Mouse (Mus musculus): ENCODE data around the gene Nfkb1.

Nfkb1 gene

DNA sequence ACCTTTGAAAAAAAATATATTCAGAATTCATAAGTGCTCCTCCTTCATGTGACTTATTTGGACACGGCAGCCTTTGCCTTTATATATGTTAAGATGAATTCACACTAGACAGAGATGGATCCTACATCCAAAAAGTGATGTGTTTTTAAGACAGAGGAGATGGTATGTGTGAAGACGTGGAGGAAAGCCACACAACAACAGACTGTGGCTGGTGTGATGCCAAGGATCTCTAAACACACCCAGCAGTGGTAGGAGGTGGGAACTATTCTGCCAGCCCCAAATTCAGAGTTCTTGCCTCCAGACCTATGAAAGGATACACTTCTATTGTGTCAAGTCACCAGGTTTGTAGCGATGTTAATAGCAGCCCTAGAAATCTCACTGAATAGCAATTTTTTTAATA lies 24.3 kb downstream of the Nfkb1 start:
- no peak for DNase-seq

DNA sequence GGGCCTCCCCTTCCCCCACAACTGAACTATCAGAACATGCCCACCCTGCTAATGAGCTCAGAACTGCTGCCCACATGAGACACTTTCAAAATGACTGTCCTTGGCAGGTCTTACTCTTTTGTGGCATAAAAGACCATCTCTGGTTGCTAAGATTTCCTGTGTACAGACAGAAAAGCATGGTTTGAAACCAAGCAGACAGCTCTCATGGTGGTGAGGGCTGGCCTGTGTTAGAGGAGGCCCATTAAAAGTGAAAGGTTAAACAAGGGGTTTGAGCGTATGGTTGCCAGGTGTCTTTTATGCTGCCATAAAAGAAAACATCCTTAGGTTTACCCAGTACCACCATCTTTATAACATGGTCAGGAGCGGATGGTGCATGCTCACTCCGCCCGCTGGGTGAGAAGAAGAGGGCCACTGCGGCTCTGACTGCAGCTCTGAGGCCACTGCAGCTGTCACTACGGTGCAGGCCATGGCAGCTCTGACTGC lies 25.5 kb downstream of the Nfkb1 start:
- DNase-seq, result no peak

DNA sequence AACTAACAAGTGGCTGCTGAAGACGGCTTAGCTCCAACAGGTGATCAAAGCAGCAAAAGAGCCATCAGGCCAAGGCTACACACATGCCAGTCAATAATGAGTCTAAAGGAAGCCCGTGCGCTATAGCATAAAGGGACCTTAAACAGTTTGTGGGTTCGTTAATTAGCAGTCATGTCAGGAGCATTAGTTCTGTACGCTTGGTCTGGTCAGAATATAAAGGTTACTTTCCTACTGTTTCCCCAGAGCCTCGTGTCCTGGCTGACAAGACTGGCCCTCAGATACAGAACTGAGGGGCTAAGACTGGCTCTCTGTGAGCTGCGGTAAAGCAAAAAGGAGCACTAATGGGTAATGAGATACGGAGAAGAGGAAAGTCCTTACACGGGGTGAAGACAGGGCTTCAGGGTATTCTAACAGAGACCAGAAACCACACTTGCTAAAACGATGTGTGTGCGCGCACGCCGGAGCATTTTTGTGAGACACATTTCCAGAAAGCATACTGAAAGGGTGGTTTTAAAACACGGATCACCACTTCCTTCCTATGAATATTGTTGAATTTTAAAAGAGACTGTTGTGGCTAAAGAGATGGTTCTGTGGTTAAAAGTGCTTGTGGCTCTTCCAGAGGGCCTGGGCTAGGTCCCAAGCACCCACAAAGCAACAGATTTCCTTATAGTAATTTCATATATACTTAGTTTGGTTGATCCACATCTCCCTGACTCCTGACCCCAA lies 29.0 kb downstream of the Nfkb1 start:
- DNase-seq, result no peak

DNA sequence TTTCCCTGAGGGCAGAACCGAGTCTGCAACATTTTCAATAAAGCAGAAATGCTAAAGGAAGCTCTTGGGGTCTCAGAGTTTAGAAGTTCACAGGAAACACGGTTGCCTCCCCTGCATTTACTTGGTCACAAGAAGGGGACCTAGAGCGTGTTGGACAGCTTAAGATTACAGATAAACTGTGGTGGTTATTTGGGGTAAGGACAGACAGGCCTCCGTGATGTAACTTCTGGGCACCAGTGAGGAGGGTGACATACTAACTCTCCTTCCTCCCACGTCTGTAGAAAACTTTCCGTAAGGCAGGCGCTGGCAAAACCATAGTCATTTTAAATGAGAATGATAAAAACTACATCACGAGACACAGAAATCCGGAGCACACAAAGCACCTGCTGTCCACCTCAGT lies 29.6 kb downstream of the Nfkb1 start:
- no peak for DNase-seq

DNA sequence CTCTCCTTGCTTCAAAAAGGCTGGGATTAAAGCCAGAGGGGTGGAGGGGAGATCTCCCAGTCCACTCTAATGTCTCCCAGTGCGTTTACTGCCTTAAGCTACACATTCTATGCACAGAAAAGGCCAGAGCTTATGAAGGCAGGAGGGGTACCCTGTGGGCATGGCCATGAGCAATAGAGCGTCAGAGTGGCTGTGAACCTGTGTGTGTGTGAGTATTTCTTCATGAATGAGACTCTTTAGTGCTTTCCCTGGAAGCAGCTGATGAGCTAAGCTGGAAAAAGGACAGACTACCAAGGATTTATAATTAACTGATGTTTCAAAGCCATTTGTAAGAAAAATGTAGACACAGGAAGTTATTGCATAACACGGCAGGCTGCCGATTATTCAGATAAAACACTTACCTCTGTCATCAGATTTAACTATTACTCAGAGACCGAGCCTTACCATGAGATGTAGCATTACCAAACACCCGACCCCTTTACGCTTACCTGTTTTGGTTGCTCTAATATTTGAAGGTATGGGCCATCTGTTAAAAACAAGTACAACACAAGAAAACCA lies 32.7 kb downstream of the Nfkb1 start:
- no peak for DNase-seq

DNA sequence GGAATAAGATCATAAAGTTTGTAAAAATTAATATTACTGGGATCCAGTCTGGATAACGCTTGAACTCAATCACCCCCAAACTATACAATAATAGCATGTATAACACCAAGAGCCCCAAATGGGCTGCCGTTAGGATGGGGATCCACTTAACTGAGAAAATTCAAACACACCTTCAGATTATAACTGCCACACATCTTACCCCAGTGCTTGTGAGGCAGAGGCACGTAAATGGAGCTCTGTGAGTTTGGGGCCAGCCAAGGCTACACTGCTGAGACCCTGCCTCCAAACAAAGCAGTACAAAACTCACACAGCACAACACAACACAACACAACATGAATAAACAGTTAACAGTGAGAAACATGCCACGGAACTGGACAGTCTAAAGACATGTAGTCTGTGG lies 35.2 kb downstream of the Nfkb1 start:
- no peak for DNase-seq

DNA sequence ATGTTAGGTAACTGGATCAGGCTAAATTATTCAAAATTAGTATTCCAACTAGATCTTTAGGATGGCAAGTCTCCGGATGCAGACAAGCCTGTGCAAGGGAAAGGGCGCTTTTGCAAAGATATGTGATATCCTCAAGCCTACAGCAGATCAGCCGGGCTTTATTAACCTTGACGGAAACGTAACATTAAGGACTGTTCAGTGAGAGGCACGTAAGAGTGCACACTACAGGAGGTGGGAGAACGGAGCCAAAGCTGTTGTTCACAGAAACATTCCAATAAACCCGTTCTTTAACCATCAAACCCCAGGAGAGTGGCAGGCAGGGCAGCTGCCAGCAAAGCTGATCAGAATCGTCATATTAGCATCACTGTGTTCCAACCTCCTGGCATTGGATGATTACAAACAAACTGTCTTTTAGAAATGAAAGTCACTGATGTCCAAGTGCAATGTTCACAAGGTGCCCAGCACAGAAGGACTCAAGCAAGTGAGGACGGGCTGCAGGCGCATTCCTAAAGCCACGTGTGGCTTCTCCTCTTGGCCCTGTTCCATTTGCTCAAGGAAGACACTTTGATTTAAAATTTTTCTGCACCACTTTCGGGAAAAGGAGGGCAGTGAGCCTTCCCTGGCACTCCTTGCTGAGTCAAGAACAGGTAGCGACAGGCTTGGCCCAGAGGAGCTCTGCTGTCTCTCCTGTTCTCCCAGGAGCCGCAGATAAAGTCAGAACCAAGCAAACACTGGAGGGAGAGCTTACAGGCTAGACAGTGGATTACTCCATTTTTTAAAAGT lies 40.4 kb downstream of the Nfkb1 start:
- no peak for DNase-seq

DNA sequence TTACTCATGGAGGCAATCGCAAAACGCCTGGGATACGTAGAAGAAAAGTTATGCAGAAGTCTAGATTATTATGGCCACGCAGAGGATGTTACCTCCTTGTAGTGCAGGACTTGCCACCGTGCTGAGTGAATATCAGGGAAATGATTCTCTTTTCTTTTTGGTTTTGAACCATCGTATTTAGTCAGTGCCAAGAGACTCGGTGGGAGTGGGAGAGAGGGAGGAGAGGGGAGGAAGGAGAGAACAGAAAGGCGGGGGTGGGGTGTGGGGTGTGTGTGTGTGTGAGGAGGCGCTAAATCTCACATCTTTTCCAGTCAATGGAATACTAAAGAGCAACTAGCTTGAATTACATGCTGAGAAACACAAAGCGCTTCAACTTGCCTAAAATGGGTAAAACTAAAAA lies 41.5 kb downstream of the Nfkb1 start:
- no peak for DNase-seq

DNA sequence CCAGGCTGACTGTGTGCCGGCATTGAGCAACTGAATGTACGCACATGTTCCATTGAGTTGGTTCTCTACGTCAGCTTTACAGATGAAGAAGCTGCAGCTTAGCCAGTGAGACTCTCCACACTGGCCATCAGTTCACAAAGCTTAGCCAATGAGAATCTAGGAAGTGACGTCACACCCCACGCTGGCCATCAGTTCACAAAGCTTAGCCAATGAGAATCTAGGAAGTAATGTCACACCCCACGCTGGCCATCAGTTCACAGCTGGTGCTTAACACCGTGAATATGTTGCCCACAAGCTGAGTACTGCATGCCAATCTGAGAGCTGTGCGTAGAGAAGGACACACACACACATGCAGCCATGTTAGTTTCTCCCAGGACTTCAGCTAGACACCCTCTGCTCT lies 42.8 kb downstream of the Nfkb1 start:
- DNase-seq, result no peak

DNA sequence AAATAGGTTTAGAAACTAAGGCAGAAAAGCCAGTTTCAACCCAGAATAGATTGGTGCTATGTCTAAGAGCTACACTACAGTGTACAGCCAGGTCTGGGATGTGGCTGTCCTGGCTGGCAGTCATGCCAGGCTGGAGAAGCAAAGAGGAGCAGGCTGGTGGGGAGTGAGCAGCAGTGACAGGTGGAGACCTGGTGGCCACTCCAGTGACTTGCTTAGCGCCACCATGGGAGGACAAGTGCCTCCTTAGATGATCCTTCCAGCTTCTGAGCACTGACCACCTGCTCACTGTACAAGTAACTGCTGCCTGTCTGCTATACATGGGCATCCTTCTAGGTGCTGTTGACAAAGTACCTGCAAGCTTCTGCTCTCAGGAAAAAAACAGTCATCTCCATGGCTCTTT lies 44.7 kb downstream of the Nfkb1 start:
- DNase-seq, result no peak

DNA sequence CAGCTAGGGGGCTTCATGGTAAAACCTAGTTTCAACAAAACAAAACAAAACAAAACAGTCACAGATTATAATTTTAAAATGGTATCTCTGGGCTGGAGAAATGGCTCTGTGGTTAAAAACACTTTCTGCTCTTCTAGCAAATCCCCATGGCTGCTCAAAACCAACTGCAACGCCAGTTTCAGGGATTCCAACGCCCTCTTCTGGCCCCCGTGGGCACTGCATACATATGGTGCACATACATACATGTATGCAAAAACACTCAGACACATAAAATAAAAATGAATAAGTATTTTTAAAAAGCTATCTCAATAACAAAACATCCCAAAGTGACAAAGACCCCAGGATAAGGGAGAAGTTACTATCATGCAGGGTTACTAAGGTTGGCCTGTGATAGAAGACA lies 46.4 kb downstream of the Nfkb1 start:
- DNase-seq, result no peak

DNA sequence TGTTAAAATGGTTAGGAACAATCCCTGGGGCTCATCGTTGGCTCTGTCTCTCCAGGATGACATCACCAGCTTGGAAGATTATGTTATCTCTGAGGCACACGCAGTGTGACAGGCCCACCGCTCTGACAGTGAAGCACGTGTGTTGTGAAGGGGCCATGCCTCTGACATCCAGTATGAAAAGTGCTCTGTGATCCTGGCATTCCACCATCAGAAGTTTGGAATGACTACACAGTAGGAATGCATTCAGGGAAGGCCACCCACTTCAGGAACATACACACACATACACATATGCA lies 49.8 kb downstream of the Nfkb1 start:
- no peak for DNase-seq

DNA sequence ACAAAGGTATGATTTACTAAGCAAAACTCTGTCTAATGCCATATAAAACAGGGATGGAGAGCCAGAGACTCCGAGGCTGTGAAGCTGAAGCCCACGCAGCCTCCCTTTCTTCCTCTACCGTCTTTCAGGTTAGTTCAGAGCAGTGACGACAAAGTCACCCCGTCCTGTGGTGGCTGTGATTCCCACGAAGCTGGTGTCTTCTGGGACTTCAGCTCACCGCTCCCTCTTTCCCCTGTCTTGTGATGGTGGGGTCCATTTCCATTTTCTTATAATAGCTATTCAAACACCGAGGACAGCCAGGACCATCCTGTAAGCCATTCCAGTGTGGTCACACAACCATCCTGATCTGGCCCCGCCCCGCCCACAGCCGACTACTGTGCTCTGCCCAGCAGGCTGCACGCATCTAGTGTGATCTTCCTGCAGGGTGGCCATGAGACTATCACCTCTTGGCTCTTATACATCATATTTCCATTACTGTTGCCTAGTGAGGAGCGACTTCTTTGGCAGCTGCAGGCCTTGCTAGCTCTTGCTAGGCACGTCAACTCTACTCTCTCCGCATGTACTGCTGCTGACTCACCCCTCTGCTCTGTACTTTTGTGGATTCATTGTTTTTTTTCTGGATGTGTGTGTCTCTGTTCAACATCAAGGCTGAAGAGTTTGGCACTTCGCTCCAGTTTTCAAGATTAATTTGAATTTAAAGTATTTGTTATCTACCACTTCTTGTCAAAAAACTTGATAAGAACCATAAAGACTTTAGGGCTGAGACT lies 50.3 kb downstream of the Nfkb1 start:
- DNase-seq, result no peak

DNA sequence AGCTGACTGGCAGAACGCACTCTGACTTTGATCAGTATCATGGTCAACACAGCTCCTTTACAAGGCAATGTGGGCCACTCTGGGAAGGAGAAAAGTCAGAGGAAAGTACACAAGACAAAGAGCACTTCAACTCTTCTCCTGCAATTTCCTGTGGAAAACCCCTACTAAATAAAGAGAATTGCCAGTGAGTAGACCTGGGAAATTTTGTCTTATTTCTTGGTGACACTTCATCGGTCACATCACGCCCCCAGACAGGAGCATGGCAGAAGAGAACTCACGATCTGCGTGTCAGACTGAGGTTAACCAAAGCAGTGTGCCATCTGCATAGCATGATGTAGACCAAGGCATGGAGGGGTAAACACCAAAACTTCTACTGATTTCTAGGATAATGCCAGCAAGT lies 51.1 kb downstream of the Nfkb1 start:
- DNase-seq, result no peak

DNA sequence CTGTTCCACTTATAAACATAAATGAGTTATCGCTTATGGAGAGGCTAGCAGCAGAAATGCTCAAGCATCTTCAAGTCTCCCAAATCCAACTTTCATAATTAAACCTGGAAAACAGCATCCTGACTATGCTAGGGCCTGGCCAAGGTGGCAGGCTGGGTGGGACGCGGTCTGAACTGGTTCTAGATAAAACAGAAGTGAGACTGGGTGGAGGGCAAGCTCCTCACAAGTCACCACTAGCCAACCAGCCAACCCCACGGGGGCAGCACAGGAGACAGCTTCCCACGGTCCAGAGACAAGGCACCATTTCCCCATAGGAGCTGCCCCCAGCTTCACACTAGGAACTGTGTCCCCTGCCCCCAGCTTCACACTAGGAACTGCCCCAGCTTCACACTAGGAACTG lies 53.8 kb downstream of the Nfkb1 start:
- DNase-seq, result no peak

DNA sequence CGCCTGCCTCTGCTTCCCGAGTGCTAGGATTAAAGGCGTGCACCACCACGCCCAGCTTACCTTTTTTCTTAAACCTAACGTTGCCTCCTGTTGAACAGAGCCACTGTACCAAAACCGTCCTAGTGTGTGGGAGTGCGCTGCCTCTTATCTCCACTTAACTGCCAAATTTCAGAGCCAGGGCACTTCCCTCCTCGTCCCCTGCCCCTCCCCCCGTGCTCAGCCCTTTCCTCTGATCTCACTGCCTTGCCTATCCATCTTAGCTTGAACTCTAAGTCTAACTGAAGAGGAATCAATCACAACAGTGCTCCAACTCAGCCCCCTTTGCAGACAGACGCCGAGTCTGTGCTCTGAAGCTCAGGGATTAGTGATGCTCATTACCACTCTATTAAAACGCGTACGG lies 54.9 kb downstream of the Nfkb1 start:
- peak; percentile 30 for DNase-seq

DNA sequence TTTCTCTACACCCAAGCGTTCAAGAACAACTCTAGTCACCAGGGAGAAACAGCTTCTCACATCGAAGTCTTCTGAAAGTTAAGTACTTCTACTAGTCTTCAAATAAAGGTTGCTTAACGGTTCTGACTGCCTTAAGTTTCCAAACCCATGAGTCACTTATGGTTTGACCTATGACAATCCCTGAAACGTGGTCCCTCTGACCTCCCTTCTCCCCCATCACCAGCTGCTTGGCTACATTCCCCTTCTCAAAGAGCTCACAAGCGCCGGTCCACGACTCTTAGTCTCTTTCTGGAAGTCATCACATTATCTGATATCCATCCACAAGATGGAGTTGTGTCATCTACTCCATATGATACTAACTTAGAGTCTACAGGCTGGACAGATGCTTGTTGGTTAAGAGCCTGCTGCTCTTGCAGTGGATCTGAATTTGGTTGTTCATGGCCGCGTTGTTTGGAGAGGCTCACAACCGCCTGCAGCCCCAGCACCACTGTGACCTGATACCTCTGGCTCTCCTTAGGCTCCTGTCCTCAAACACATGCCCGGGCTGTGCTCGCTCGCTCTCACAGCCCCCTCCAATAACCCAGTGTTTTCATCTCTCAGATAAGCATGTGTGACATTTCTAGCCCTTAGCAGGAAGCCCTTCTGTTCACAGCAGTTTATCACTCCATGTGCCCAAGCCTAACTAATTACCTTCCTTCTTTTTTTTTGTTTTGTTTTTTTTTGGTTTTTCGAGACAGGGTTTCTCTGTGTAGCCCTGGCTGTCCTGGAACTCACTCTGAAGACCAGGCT lies 55.5 kb downstream of the Nfkb1 start:
- no peak for DNase-seq

DNA sequence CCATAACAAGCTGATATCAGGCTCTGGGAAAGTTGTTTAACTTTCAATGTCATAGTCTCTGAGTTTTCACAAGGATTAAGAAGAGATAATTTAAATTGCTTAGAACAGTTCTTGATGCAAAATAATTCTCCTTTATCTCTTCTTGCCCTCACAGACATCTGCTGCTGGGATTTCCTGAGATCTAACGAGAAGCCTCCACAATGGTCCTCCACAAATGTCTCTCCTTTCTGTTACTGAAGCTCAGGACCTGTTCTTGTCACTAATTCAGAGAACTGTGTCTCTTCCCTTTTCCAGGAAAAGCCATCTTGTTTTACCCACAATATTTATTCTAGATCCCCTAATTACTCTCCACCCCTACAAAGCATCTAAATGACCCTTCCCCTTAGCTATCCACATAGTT lies 56.3 kb downstream of the Nfkb1 start:
- DNase-seq, result no peak

DNA sequence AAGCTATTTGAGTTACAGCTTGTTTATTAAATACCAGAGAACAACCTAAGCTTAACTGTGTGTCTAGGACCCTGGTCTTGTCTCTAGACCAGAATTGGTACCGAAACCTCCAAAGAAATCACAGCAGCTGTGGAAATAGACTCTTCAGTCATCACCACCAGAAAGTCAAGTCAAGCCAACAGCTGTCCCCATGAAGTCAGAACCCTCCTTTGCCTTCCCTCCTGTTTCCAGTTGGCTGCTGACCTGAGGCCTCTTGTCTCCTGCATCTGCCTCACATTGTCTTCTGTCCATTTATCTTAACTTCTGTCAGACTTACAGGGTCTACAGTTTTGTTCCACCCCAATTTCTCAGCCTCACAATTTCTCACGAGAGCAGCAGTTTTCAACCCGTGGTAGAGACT lies 57.1 kb downstream of the Nfkb1 start:
- DNase-seq, result no peak

DNA sequence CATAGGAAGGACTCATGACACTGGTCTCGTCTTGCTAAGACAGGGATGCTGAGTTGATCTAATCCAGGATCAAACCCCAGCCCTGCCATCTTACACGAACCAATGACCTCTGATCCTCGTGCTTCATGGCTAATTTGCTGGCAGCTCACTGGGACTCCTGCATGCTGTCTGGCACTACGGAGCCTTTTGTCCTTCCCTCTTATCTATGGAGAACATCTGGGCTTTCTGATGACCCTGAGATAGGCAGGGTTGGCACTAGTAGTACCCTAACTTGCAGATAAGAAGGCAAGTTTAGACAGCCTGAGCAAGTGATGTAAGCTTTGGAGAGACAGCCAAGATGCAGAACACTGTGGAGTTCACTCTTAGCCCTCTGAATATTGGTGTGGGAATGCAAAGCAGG lies 59.5 kb downstream of the Nfkb1 start:
- peak; percentile 36 for DNase-seq

DNA sequence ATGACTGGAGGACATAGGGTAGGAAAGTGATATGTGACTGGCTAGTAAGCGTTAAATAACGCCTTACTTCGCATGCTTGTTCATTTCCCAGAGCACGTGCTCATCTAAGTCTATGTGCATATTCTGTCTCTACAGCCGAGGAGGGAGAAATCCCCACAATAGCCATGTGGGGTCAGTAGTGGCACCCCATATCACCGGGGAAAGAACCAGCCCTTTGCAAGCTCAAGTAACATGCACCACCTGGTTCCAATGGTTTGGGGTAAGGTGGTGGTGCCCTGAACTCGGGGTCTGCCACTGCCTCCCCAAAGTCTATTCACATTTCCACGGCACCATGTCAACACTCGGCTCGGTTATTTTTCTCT lies 60.3 kb downstream of the Nfkb1 start:
- peak; percentile 42 for DNase-seq

DNA sequence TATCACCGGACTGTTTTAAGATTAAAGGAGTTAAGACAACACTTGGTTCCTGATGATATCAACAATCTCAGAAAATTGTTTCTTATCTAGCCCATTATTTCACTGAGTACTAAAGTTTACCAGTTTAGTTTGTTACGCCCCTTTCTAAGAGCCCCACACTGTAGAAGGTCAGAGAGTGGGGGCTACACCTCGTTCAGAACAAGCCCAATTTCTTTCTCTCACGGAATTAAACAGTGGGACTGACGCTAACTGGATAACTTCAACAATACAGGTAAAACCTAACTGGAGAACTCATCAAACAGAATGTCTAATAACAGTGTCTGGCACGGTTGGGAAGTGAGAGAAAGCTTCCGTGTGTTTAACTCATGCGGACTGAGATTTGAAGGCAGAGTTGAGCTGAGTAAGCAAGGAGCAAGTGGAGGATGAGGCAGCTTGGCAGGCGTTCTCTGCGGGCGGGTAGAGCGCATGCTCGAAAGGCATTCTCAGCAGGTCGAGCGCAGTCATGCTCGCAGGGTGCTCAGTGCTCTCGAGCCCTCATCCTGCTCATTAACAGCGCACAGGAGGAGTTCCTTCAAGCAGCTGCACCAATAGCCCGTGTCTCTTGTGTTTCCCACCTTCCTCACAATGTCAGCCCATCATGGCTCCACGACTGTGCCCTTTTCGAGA lies 60.8 kb downstream of the Nfkb1 start:
- peak; percentile 15 for DNase-seq

All from retina, postnatal 1 day (tissue).